Mouse (Mus musculus) kidney, adult 18-20 months (tissue): ENCODE data around the gene Pdlim4.
"Not testable (repeated sequence)": the region's sequence is repeated elsewhere in the genome, so short reads cannot be mapped to it uniquely, and the experiment has no call there.

Source experiments
- DNase-seq: peaks from one replicate; pipeline ENCODE4 v3.0.0; 2021

The Pdlim4 gene

GRCm38 (mm10) chr11:54060316-54060715, 8.5 kb downstream of the Pdlim4 start:
- DNase-seq: peak; percentile 43

- no peak for DNase-seq
Observed at GRCm38 (mm10) chr11:54059526-54059925, 9.3 kb downstream of the Pdlim4 start.

- DNase-seq: no peak
Observed at GRCm38 (mm10) chr11:54058643-54059042, 10.2 kb downstream of the Pdlim4 start.

GRCm38 (mm10) chr11:54058056-54058617, 10.7 kb downstream of the Pdlim4 start:
- no peak for DNase-seq

GRCm38 (mm10) chr11:54057428-54057827, 11.4 kb downstream of the Pdlim4 start:
- no peak for DNase-seq

- peak; percentile 48 for DNase-seq
Observed at GRCm38 (mm10) chr11:54056132-54056531, 12.7 kb downstream of the Pdlim4 start.

- DNase-seq: peak; percentile 55
Observed at GRCm38 (mm10) chr11:54054257-54054656, 14.6 kb downstream of the Pdlim4 start.

GRCm38 (mm10) chr11:54053090-54053489, 15.7 kb downstream of the Pdlim4 start:
- DNase-seq: no peak

GRCm38 (mm10) chr11:54052128-54052527, 16.7 kb downstream of the Pdlim4 start:
- DNase-seq: no peak

GRCm38 (mm10) chr11:54051161-54051560, 17.7 kb downstream of the Pdlim4 start:
- peak; percentile 76 for DNase-seq

- DNase-seq: no peak
Observed at GRCm38 (mm10) chr11:54050205-54050604, 18.6 kb downstream of the Pdlim4 start.

- DNase-seq: no peak
Observed at GRCm38 (mm10) chr11:54040676-54041075, 28.1 kb downstream of the Pdlim4 start.

- not testable (repeated sequence) for DNase-seq
Observed at GRCm38 (mm10) chr11:54032872-54033271, 35.9 kb downstream of the Pdlim4 start.

GRCm38 (mm10) chr11:54028997-54029396, 39.8 kb downstream of the Pdlim4 start:
- DNase-seq: no peak

GRCm38 (mm10) chr11:54028044-54028951, 40.5 kb downstream of the Pdlim4 start, which contains the start of gene Slc22a4:
Slc22a4 (minus strand) TSS chr11:54028090.
- peak; percentile 92 for DNase-seq

GRCm38 (mm10) chr11:54027131-54028043, 41.4 kb downstream of the Pdlim4 start:
- no peak for DNase-seq

- DNase-seq: no peak
Observed at GRCm38 (mm10) chr11:54026491-54027041, 42.2 kb downstream of the Pdlim4 start.

GRCm38 (mm10) chr11:54021396-54022093, 47.3 kb downstream of the Pdlim4 start:
- peak; percentile 52 for DNase-seq

- no peak for DNase-seq
Observed at GRCm38 (mm10) chr11:54018893-54019732, 49.7 kb downstream of the Pdlim4 start.

GRCm38 (mm10) chr11:54017596-54017995, 51.2 kb downstream of the Pdlim4 start:
- no peak for DNase-seq

GRCm38 (mm10) chr11:54016051-54016450, 52.8 kb downstream of the Pdlim4 start:
- no peak for DNase-seq
